Mouse (Mus musculus) layer of hippocampus, adult 11-12 months (tissue): ENCODE results near the gene Commd9.

Experiments used
- DNase-seq: peaks from one replicate; pipeline ENCODE4 v3.0.0; 2022; ENCODE audit warnings: low spot score

Gene Commd9

GRCm38 (mm10) chr2:101909326-101910080, 23.5 kb downstream of the Commd9 start:
- no peak for DNase-seq

- DNase-seq: no peak
These were observed 32.5 kb downstream of the Commd9 start for GRCm38 (mm10) chr2:101918518-101918917.

GRCm38 (mm10) chr2:101920136-101920554, 34.1 kb downstream of the Commd9 start:
- no peak for DNase-seq

- no peak for DNase-seq
These were observed 36.3 kb downstream of the Commd9 start for GRCm38 (mm10) chr2:101922302-101922701.

- no peak for DNase-seq
These were observed 37.1 kb downstream of the Commd9 start for GRCm38 (mm10) chr2:101923181-101923580.

DNA sequence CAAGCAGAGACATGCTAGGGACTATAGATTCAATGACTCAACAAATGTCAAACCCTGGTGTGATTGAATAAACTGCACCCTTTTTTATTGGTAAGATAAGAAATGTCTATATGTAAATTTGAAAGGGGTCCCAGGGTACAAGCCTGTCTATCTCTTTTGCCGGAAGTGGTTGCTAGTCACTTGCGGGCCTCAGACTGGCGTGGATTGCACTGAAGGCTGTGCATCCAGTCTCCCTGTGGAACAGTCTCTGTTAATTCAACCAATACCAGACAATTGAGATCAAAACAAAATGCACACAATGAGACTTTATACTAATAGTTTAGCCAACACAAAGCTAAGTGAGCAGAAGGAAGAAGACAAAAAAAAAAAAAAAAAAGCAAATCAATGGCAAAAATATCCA, 39.1 kb downstream of the Commd9 start:
- DNase-seq: no peak

- DNase-seq: no peak
These were observed 39.6 kb downstream of the Commd9 start for GRCm38 (mm10) chr2:101925591-101926188.

- DNase-seq: no peak
These were observed 46.3 kb downstream of the Commd9 start for GRCm38 (mm10) chr2:101932169-101932936.

GRCm38 (mm10) chr2:101933301-101933700, 47.3 kb downstream of the Commd9 start:
- DNase-seq: no peak

- DNase-seq: no peak
These were observed 49.0 kb downstream of the Commd9 start for GRCm38 (mm10) chr2:101935006-101935405.

GRCm38 (mm10) chr2:101950716-101951520, 64.9 kb downstream of the Commd9 start:
- no peak for DNase-seq
